Mouse (Mus musculus): Measurements from ENCODE around the gene Gfpt2. TPM values are rescaled to one million over a fixed set of nuclear protein-coding genes. Genes with fewer than 3 reads are reported as not detected.

The Gfpt2 gene
- total RNA-seq, 2 experiments from 2014 or later = 11.8 to 13.9 TPM

DNA sequence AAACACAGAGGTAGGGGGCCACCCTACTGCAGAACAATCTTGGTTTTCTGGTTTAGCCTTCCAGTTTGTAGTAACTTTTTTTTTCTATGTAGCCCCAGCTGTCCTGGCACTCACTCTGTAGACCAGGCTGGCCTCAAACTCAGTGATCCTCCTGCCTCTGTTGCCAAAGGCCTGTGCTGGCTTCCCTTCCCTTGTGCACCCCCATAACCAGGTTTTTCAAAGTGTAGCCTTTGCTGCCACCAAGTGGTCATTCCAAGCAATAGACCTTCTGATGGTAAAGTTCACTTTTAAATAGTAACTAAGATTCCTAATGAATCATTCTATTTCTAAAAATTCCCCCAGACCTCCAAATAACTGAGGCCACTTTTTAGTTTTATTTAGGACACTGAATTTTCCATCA is 75.8 kb downstream of the Gfpt2 start:
- intact Hi-C loops (cut with DNase I) = loop anchor here (1.0 to 5.0 kb wide), 3 partner anchors 42 to 217 kb away; no protein-coding TSS in a partner anchor

DNA sequence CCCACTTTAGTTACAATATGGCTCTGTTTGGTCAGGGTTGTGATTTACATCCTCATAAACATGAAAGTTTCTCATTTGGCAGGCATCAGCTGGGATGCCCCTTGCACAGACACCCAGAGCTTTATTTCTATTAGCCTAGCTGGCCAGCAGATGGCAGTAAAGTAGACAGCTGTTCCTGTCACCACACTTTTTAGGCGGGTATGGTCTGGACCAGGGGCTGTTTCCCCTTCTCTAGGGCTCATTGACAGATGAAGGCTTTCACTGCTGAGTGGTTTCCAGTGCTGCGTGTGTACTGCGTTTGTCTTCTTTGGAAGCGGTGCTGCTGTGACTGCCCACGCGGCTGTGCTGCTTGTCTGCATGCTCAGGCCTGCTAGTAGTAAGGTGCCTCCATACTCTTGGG is 77.9 kb downstream of the Gfpt2 start:
- no peak for DNase-seq (ENCODE audit: low spot score)
- intact Hi-C loops (cut with DNase I) = no loop called here

More for the DNA sequence above, 75.8 kb downstream of the Gfpt2 start:
- DNase-seq (ENCODE audit: low spot score) = no peak

DNA sequence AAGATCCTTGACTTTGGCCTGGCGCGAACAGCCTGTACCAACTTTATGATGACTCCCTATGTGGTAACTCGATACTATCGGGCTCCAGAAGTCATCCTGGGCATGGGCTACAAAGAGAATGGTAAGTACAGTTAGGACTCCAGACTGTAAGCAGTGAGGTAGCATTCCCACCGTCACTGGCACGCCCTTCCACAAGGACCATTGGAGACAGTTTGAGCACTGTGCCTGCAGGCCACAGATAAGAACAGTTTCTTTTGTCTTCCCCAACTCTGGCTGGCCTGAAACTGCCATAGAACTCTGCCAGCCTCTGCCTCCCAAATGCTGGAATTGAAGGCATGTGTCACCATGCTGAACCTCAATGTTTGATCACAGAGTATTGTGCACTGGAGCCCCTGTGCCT is 78.8 kb downstream of the Gfpt2 start:
- intact Hi-C loops (cut with DNase I) = no loop called here
- no peak for DNase-seq (ENCODE audit: low spot score)

DNA sequence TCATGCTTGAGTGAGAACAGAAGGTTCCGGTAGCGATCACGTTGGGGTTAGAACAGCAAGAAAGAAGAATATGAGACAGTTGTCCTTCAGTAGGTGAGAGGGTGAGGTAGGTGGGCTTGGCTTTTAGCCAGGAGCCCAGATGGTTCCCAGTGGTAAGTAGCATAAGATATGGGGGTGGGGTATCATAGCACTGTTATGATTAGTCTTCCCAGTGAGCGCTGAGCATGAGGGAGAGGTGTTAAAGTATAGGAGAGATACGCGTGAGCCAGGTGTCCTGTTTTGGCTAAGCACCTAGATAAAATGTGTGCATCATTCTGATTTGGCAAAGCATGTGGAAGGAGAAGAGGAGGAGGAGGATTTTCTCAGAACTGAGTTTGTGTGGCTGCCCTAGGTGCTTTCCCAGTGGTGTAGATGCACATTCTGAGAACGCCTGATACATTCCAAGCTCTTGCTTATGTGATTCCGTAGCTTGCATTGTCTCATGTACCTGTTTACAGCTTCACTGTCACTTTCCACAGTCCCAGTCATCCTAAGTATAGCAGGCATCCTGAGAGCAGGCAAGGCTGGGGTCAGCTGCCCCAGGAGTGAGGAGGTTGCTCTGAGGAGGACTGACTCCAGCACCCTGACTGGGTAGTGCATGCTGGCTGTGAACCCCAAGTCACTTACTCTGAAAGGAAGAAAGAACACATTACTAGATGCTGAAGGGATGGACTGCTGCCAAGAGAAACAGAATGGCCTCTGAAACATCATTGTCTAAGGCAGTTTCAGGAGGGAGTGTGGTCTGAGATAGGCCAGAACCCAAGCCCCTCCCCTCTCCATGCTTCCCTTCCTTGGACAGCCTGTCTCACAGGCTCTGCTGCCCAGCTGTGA is 83.2 kb downstream of the Gfpt2 start:
- intact Hi-C loops (cut with DNase I) = no loop called here
- peak; percentile 9 for DNase-seq (ENCODE audit: low spot score)

DNA sequence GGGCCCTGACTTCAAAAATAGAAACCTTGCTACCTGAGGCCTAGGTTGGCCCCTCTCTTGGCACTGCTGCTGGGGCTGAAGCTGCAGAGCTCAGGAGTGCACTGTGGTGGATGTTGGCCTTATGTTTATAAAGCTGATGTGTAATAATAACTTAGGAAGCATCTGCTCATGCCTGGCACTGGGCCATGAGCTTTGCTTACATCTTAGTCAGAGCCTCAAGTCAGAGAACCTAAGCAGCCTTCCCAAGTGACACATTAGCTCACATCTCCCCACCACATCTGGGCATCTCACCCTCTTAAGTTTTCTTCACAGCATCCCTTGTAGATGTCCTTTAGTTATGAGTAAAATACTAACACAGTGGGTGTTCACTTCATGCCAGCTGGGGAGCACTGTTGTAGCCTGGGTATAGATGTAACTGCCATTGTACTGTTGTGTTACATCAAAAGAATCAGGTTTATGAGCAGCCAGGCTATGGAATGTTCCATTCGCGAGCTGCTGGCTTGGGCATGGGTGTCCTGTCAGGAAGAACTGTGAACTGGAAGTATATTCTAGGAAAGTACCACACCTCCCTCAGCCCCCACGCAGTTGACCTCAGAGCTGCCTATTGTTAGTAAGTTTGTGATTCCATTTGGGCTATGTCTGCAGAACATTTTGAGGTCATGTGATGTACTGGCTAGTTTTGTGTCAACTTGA is 86.1 kb downstream of the Gfpt2 start:
- DNase-seq (ENCODE audit: low spot score) = no peak
- intact Hi-C loops (cut with DNase I) = no loop called here

DNA sequence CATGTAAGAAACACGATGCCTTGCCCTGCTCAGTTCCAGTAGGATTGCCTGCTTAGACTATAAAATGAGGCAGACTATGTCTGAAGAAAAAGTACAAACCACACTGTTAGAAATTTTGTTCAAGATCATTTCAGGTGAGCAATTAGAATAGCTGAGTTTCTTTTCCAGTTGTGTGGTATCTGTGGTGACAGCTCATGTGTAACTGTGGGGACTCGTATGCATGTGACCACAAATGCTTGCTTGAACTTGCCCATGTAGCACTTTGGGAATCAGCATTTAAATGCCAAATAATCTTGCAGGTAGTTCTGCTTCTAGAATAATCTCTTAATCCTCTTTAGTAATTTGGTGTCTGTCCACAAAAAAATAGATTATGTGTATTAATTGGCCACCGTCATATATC is 89.4 kb downstream of the Gfpt2 start:
- no peak for DNase-seq (ENCODE audit: low spot score)
- intact Hi-C loops (cut with DNase I) = no loop called here

Small RNA genes within 50 kb of the gene (microRNA-seq; reads per million reads assigned to microRNA genes)
- not detected for gene Gm23813

Other genes starting within 250 kb of the Gfpt2 start
- not detected for gene Olfr1380, start 237.3 kb upstream of the Gfpt2 start, total RNA-seq (2021)
- 10 to 100 TPM; 11.2 to 11.7 TPM for gene Flt4, start 184.9 kb upstream of the Gfpt2 start, total RNA-seq (2021)
- gene Scgb3a1, start 130.6 kb upstream of the Gfpt2 start, total RNA-seq (2021) = 1 to 10 TPM; 1.2 to 1.4 TPM
- gene Cnot6, start 81.5 kb upstream of the Gfpt2 start, total RNA-seq (2021) = 10 to 100 TPM; 20.9 to 25.0 TPM
- 10 to 100 TPM; 42.5 to 44.2 TPM for gene Mapk9, start 52.6 kb downstream of the Gfpt2 start, total RNA-seq (2021)
- gene Rasgef1c, start 107.7 kb downstream of the Gfpt2 start, total RNA-seq (2021) = under 1 TPM; 0.31 to 0.42 TPM
- gene Rnf130, start 231.2 kb downstream of the Gfpt2 start, total RNA-seq (2021) = 10 to 100 TPM; 48.6 to 50.6 TPM